Mouse (Mus musculus) CH12.LX (cell line): ENCODE results near the gene Gm20388. TPM values are rescaled to one million over a fixed set of nuclear protein-coding genes. Genes with fewer than 3 reads are reported as not detected.
"Not testable (repeated sequence)": the region's sequence is repeated elsewhere in the genome, so short reads cannot be mapped to it uniquely, and the experiment has no call there.

Experiments
- DNase-seq: peaks from one replicate; pipeline ENCODE4 v3.0.0-alpha.2; 2013; ENCODE audit errors: extremely low read depth
- H3K27ac ChIP-seq: 2 replicates; pipeline ENCODE4 v1.5.1; 2012; ENCODE audit warnings: low read depth, mild to moderate bottlenecking, control low read depth, moderate library complexity; ENCODE audit not compliant: insufficient read depth
- H3K27me3 ChIP-seq: replicated peaks from 2 replicates; pipeline ENCODE3; 2012; ENCODE audit warnings: inconsistent platforms
- H3K36me3 ChIP-seq, 2 experiments: replicated peaks in 1 of 2; 2 replicates each; pipeline versions ENCODE3 to v1.6.1; 2012; ENCODE audit warnings: inconsistent platforms in 1 of 2, low read length in 1 of 2, mild to moderate bottlenecking in 1 of 2, mixed read lengths in 1 of 2, moderate library complexity in 1 of 2; ENCODE audit not compliant: control insufficient read depth in 1 of 2, insufficient read depth in 1 of 2
- H3K4me1 ChIP-seq, 2 experiments: 2 replicates each; pipeline ENCODE4 v1.6.1; 2012; ENCODE audit warnings: inconsistent platforms in 1 of 2, moderate library complexity in 1 of 2; ENCODE audit not compliant: insufficient read depth in 2 of 2, control insufficient read depth in 1 of 2
- H3K4me2 ChIP-seq: 2 replicates; pipeline ENCODE4 v1.6.1; 2012; ENCODE audit warnings: low read depth, mild to moderate bottlenecking, control low read depth; ENCODE audit not compliant: poor library complexity, insufficient read depth, severe bottlenecking
- H3K4me3 ChIP-seq, 3 experiments: fragments of 150-350 bp in 1 of 3; sonication (generic) in 1 of 3; replicated peaks in 1 of 3; 2 replicates each; pipeline versions ENCODE3 to v1.5.1; 2011 to 2012; ENCODE audit warnings: low read depth in 2 of 3, low read length in 2 of 3, mild to moderate bottlenecking in 2 of 3, moderate library complexity in 2 of 3, control low read depth in 1 of 3, improper control_type of control experiment in 1 of 3, inconsistent platforms in 1 of 3, mixed read lengths in 1 of 3; ENCODE audit not compliant: poor library complexity in 1 of 3
- H3K79me2 ChIP-seq: replicated peaks from 2 replicates; pipeline ENCODE4 v1.6.1; 2012; ENCODE audit warnings: mild to moderate bottlenecking, moderate library complexity; ENCODE audit not compliant: control insufficient read depth, poor library complexity, insufficient read depth, severe bottlenecking; ENCODE audit errors: extremely low read depth
- H3K9ac ChIP-seq: 2 replicates; pipeline ENCODE4 v1.6.1; 2012; ENCODE audit warnings: low read depth, mild to moderate bottlenecking, control low read depth, moderate library complexity; ENCODE audit not compliant: insufficient read depth
- H3K9me3 ChIP-seq: replicated peaks from 2 replicates; pipeline ENCODE3; 2012; ENCODE audit warnings: low read length, inconsistent platforms, mixed read lengths
- BHLHE40 ChIP-seq: IDR thresholded peaks from 2 replicates; pipeline ENCODE4 v1.6.1; 2011; ENCODE audit warnings: mild to moderate bottlenecking, low read depth, low read length, improper control_type of control experiment
- CHD1 ChIP-seq: IDR thresholded peaks from 2 replicates; pipeline ENCODE4 v1.6.1; 2012; ENCODE audit warnings: low read depth, low read length, improper control_type of control experiment, inconsistent platforms
- CHD2 ChIP-seq: IDR thresholded peaks from 2 replicates; pipeline ENCODE4 v1.6.1; 2011; ENCODE audit warnings: low read length, improper control_type of control experiment
- CTCF ChIP-seq, 2 experiments: IDR thresholded peaks in 1 of 2; conservative IDR thresholded peaks in 1 of 2; 2 replicates each; pipeline ENCODE4 v1.5.1; 2011 to 2012; ENCODE audit warnings: low read depth in 2 of 2, low read length in 2 of 2, improper control_type of control experiment in 1 of 2, inconsistent platforms in 1 of 2, mild to moderate bottlenecking in 1 of 2, moderate library complexity in 1 of 2
- E2F4 ChIP-seq: IDR thresholded peaks from 2 replicates; pipeline ENCODE4 v1.6.1; 2011; ENCODE audit warnings: low read depth, low read length, improper control_type of control experiment; ENCODE audit not compliant: insufficient replicate concordance
- GABPA ChIP-seq: IDR thresholded peaks from 2 replicates; pipeline ENCODE4 v1.6.1; 2012; ENCODE audit warnings: low read depth, low read length, improper control_type of control experiment, inconsistent platforms; ENCODE audit not compliant: insufficient replicate concordance
- IRF4 ChIP-seq: IDR thresholded peaks from 2 replicates; pipeline ENCODE4 v1.6.1; 2014; ENCODE audit warnings: low read depth, mild to moderate bottlenecking, inconsistent platforms, low read length, improper control_type of control experiment
- JUN ChIP-seq: IDR thresholded peaks from 2 replicates; pipeline ENCODE4 v1.6.1; 2011; ENCODE audit warnings: low read depth, mild to moderate bottlenecking, low read length, improper control_type of control experiment, moderate library complexity; ENCODE audit not compliant: insufficient read depth
- MAFK ChIP-seq: IDR thresholded peaks from 2 replicates; pipeline ENCODE4 v1.6.1; 2011; ENCODE audit warnings: low read length, improper control_type of control experiment; ENCODE audit not compliant: insufficient replicate concordance
- MAZ ChIP-seq: IDR thresholded peaks from 2 replicates; pipeline ENCODE4 v1.6.1; 2012; ENCODE audit warnings: low read depth, mild to moderate bottlenecking, inconsistent platforms, low read length, improper control_type of control experiment, moderate library complexity
- MEF2A ChIP-seq: IDR thresholded peaks from 2 replicates; pipeline ENCODE4 v1.6.1; 2014; ENCODE audit warnings: low read depth, mild to moderate bottlenecking, inconsistent platforms, low read length, improper control_type of control experiment, borderline replicate concordance
- MYC ChIP-seq: IDR thresholded peaks from 2 replicates; pipeline ENCODE4 v1.6.1; 2011; ENCODE audit warnings: low read depth, mild to moderate bottlenecking, improper control_type of control experiment, low read length
- NRF1 ChIP-seq: IDR thresholded peaks from 2 replicates; pipeline ENCODE4 v1.6.1; 2014; ENCODE audit warnings: low read depth, mild to moderate bottlenecking, inconsistent platforms, low read length, improper control_type of control experiment, moderate library complexity
- POLR2A ChIP-seq: IDR thresholded peaks from 2 replicates; pipeline ENCODE4 v1.6.1; 2011; ENCODE audit warnings: low read depth, mild to moderate bottlenecking, improper control_type of control experiment, low read length
- POLR2AphosphoS2 ChIP-seq: IDR thresholded peaks from 2 replicates; pipeline ENCODE4 v1.6.1; 2011; ENCODE audit warnings: low read depth, low read length, improper control_type of control experiment
- RAD21 ChIP-seq: IDR thresholded peaks from 2 replicates; pipeline ENCODE4 v1.6.1; 2011; ENCODE audit warnings: low read depth, mild to moderate bottlenecking, low read length, improper control_type of control experiment, moderate library complexity
- SMC3 ChIP-seq: IDR thresholded peaks from 2 replicates; pipeline ENCODE4 v1.6.1; 2011; ENCODE audit warnings: low read depth, low read length, improper control_type of control experiment
- TBP ChIP-seq: conservative IDR thresholded peaks from 2 replicates; pipeline ENCODE4 v1.6.1; 2011; ENCODE audit warnings: low read depth, low read length, improper control_type of control experiment
- TCF12 ChIP-seq: IDR thresholded peaks from 2 replicates; pipeline ENCODE4 v1.6.1; 2014; ENCODE audit warnings: low read depth, mild to moderate bottlenecking, inconsistent platforms, low read length, improper control_type of control experiment
- ZNF384 ChIP-seq: IDR thresholded peaks from 2 replicates; pipeline ENCODE4 v1.6.1; 2012; ENCODE audit warnings: low read depth, low read length, improper control_type of control experiment, inconsistent platforms
- dilution Hi-C: fragments of 300-500 bp; cut with MboI; formaldehyde crosslinking; loops from 2 replicates; pipeline ENCODE4 v1.14.3; 2020; ENCODE audit warnings: low sequenced_read_pairs; ENCODE audit not compliant: extremely low pct_unique_long_range_greater_than_20kb, extremely low pct_ligation_motif_present
- in situ Hi-C: fragments of 300-500 bp; cut with MboI; formaldehyde crosslinking; loops from 3 replicates; pipeline ENCODE4 v1.14.3; 2019; ENCODE audit warnings: low sequenced_read_pairs, low pct_ligation_motif_present, low pct_unique_long_range_greater_than_20kb, mixed read lengths
- polyA plus RNA-seq: library from polyadenylated mRNA; unstranded; fragments of >175 nt; gene quantifications from 2 replicates; pipeline ENCODE4 v1.2.1, GENCODE M21; 2012; ENCODE audit warnings: low read depth; ENCODE audit not compliant: insufficient read length
- total RNA-seq, 2 experiments: library from RNA; depleted of rRNA; stranded (reverse); fragments of 300-350 nt in 1 of 2; fragments of >200 nt in 1 of 2; gene quantifications; 2 replicates each; pipeline ENCODE4 v1.2.3; 2012 to 2014

Gm20388 gene
- total and polyA plus RNA-seq, 3 experiments: 14.8 to 26.3 (median 22.2) TPM

- DNase-seq: no peak
- no peak overlapping the region for H3K9ac ChIP-seq
- no peaks in the 10 kb centered on the region for H3K36me3 ChIP-seq
- no peaks in the 10 kb centered on the region for H3K9me3 ChIP-seq
- in situ Hi-C loops: no loop called here
- H3K79me2 ChIP-seq: no peaks in the 10 kb centered on the region
- H3K27ac ChIP-seq: no peak overlapping the region
- H3K27me3 ChIP-seq: peaks cover 8% of the 10 kb centered on the region
- no peak overlapping the region for H3K4me2 ChIP-seq
- H3K4me3 ChIP-seq: no peak overlapping the region
- dilution Hi-C loops: no loop called here
- TF ChIP-seq SMC3 (no peak), E2F4 (no peak), MEF2A (no peak), POLR2AphosphoS2 (no peak), MAFK (no peak)
- H3K4me1 ChIP-seq: peaks cover 3 to 10% of the 10 kb centered on the region in 2 experiments
These were observed 3898.0 kb downstream of the Gm20388 start for GRCm38 (mm10) chr8:123808671-123809070.

GRCm38 (mm10) chr8:123809342-123809741, 3898.7 kb downstream of the Gm20388 start:
- H3K9me3 ChIP-seq, H3K9ac ChIP-seq, H3K4me1 ChIP-seq, H3K4me2 ChIP-seq, in situ Hi-C loops, DNase-seq, H3K27ac ChIP-seq, H3K36me3 ChIP-seq, H3K27me3 ChIP-seq, H3K79me2 ChIP-seq, dilution Hi-C loops, H3K4me3 ChIP-seq: not testable (repeated sequence)
- 0 out of 2 replicates have a peak, but pooled peaks have one; percentile 51 for TF ChIP-seq TBP

GRCm38 (mm10) chr8:123812227-123812626, 3901.6 kb downstream of the Gm20388 start:
- H3K4me2 ChIP-seq: no peak overlapping the region
- H3K79me2 ChIP-seq: no peaks in the 10 kb centered on the region
- no peak overlapping the region for H3K27ac ChIP-seq
- peaks cover 21% of the 10 kb centered on the region for H3K27me3 ChIP-seq
- dilution Hi-C loops: no loop called here
- no peaks in the 10 kb centered on the region for H3K9me3 ChIP-seq
- in situ Hi-C loops: no loop called here
- no peaks in the 10 kb centered on the region for H3K36me3 ChIP-seq
- TF ChIP-seq MAFK (no peak), JUN (no peak), IRF4 (no peak), ZNF384 (no peak), POLR2A (no peak), GABPA (no peak), CHD1 (no peak), NRF1 (no peak), CHD2 (no peak), BHLHE40 (no peak), MAZ (no peak), CTCF (conservative IDR thresholded peaks at IDR 0.05 in 1 of 2, IDR thresholded peaks at IDR 0.05 in 1 of 2; ENCODE audit: low read depth in 2 of 2, low read length in 2 of 2) (no peak), TCF12 (no peak), RAD21 (no peak), MYC (no peak)
- no peak for DNase-seq
- no peak overlapping the region for H3K4me3 ChIP-seq
- peaks cover 0 to 3% of the 10 kb centered on the region in 2 experiments; a peak in 1 of 4 replicates for H3K4me1 ChIP-seq
- H3K9ac ChIP-seq: no peak overlapping the region
